Mouse (Mus musculus): ENCODE measurements around the gene Cabp1.
A peak's percentile ranks its signal among the peaks of the same experiment; 100 is the strongest.

Cabp1 gene

GRCm38 (mm10) chr5:115193669-115194625, at the start of gene Cabp1:
Gene Cabp1, minus strand, starts transcription at chr5:115194381.
- peak; percentile 42 for DNase-seq (ENCODE audit: low read depth, low spot score)

GRCm38 (mm10) chr5:115240191-115240590, 46.0 kb upstream of the Cabp1 start:
- no peak for DNase-seq (ENCODE audit: low read depth, low spot score)

GRCm38 (mm10) chr5:115238729-115239195, 44.6 kb upstream of the Cabp1 start:
- DNase-seq (ENCODE audit: low read depth, low spot score) = no peak

- peak; percentile 91 for DNase-seq (ENCODE audit: low read depth, low spot score)
Observed at GRCm38 (mm10) chr5:115237803-115238728, 43.9 kb upstream of the Cabp1 start.

- DNase-seq (ENCODE audit: low read depth, low spot score) = peak; percentile 88
Observed at GRCm38 (mm10) chr5:115235786-115236263, 41.6 kb upstream of the Cabp1 start, which contains the start of gene Pop5. Gene Pop5, plus strand, starts transcription at chr5:115235836.

GRCm38 (mm10) chr5:115235323-115235771, 41.2 kb upstream of the Cabp1 start:
- DNase-seq (ENCODE audit: low read depth, low spot score) = no peak

- no peak for DNase-seq (ENCODE audit: low read depth, low spot score)
Observed at GRCm38 (mm10) chr5:115234519-115234918, 40.3 kb upstream of the Cabp1 start.

GRCm38 (mm10) chr5:115233031-115233780, 39.0 kb upstream of the Cabp1 start:
- DNase-seq (ENCODE audit: low read depth, low spot score) = no peak

- no peak for DNase-seq (ENCODE audit: low read depth, low spot score)
Observed at GRCm38 (mm10) chr5:115232516-115232915, 38.3 kb upstream of the Cabp1 start.

- no peak for DNase-seq (ENCODE audit: low read depth, low spot score)
Observed at GRCm38 (mm10) chr5:115231552-115232120, 37.5 kb upstream of the Cabp1 start.

GRCm38 (mm10) chr5:115230830-115231551, 36.8 kb upstream of the Cabp1 start:
- DNase-seq (ENCODE audit: low read depth, low spot score) = no peak

- DNase-seq (ENCODE audit: low read depth, low spot score) = no peak
Observed at GRCm38 (mm10) chr5:115222485-115222884, 28.3 kb upstream of the Cabp1 start.

GRCm38 (mm10) chr5:115220931-115221640, 26.9 kb upstream of the Cabp1 start:
- no peak for DNase-seq (ENCODE audit: low read depth, low spot score)

- no peak for DNase-seq (ENCODE audit: low read depth, low spot score)
Observed at GRCm38 (mm10) chr5:115217998-115218397, 23.8 kb upstream of the Cabp1 start.

GRCm38 (mm10) chr5:115215273-115216185, 21.3 kb upstream of the Cabp1 start:
- DNase-seq (ENCODE audit: low read depth, low spot score) = no peak

GRCm38 (mm10) chr5:115214864-115215263, 20.7 kb upstream of the Cabp1 start:
- no peak for DNase-seq (ENCODE audit: low read depth, low spot score)

- DNase-seq (ENCODE audit: low read depth, low spot score) = no peak
Observed at GRCm38 (mm10) chr5:115212861-115213260, 18.7 kb upstream of the Cabp1 start.

- no peak for DNase-seq (ENCODE audit: low read depth, low spot score)
Observed at GRCm38 (mm10) chr5:115212451-115212850, 18.3 kb upstream of the Cabp1 start.
